Mouse (Mus musculus) left cerebral cortex, postnatal 10 days (tissue): Measurements from ENCODE around the gene Gm17617. TPM values are rescaled to one million over a fixed set of nuclear protein-coding genes. Genes with fewer than 3 reads are reported as not detected.

Experiments used
- total RNA-seq, 2 experiments: library from RNA; stranded (reverse); gene quantifications; 2 replicates each; pipeline ENCODE4 v1.2.3; 2021

Gm17617 gene
- total RNA-seq, 2 experiments from 2014 or later: not detected

Other genes starting within 250 kb of the Gm17617 start
- gene Unc5a, start 184.1 kb downstream of the Gm17617 start, total RNA-seq: 10 to 100 TPM; 56.2 to 60.2 TPM
- gene Hk3, start 112.2 kb downstream of the Gm17617 start, total RNA-seq: 1 to 10 TPM; 1.7 to 2.0 TPM
- 10 to 100 TPM; 14.9 to 15.4 TPM for gene Uimc1, start 33.2 kb downstream of the Gm17617 start, total RNA-seq
- gene Zfp346, start 28.2 kb downstream of the Gm17617 start, total RNA-seq: 10 to 100 TPM; 42.5 to 42.9 TPM
- gene Fgfr4, start 19.1 kb upstream of the Gm17617 start, total RNA-seq: 1 to 10 TPM in 1 of 2 experiments, under 1 TPM in 1; 0.64 to 1.3 TPM
- gene Nsd1, start 76.2 kb upstream of the Gm17617 start, total RNA-seq: 100 to 1,000 TPM; 141 to 149 TPM
- gene Prelid1, start 187.0 kb upstream of the Gm17617 start, total RNA-seq: 100 to 1,000 TPM; 180 TPM
- 10 to 100 TPM; 63.2 to 65.7 TPM for gene Rab24, start 188.4 kb upstream of the Gm17617 start, total RNA-seq
- gene Mxd3, start 196.3 kb upstream of the Gm17617 start, total RNA-seq: 1 to 10 TPM; 2.2 to 2.4 TPM
- 10 to 100 TPM; 38.3 to 42.6 TPM for gene Lman2, start 229.2 kb upstream of the Gm17617 start, total RNA-seq
- 10 to 100 TPM; 19.3 to 20.6 TPM for gene Rgs14, start 236.2 kb upstream of the Gm17617 start, total RNA-seq